Mouse (Mus musculus) brain, adult 10 weeks (tissue): ENCODE results near the gene Ica1. TPM values are rescaled to one million over a fixed set of nuclear protein-coding genes. Genes with fewer than 3 reads are reported as not detected.

ENCODE experiments used
- polyA plus RNA-seq: library from polyadenylated mRNA; stranded (reverse); fragments of 350-450 nt; fragmentation: Illumina TruSeq; extraction: RNeasy Lipid Tissue Mini Kit (QIAGEN cat#74804); gene quantifications from one replicate; pipeline ENCODE4 v1.2.3, GENCODE M21; 2015; ENCODE audit warnings: low read depth, low replicate concordance

The Ica1 gene
- 55.5 TPM for polyA plus RNA-seq

GRCm38 (mm10) chr6:8778296-8778649, at the start of gene Ica1:
Ica1 (minus strand) TSS chr6:8778488.

Other genes starting within 250 kb of the Ica1 start
- gene Nxph1, start 169.9 kb upstream of the Ica1 start, polyA plus RNA-seq = 38.0 TPM